Mouse (Mus musculus): Measurements from ENCODE around the gene Gbe1.

Gbe1 gene

GRCm38 (mm10) chr16:70313886-70314577, at the start of gene Gbe1:
Gene Gbe1 (plus strand): TSS chr16:70313949.
- peak; percentile 93 to 94 for DNase-seq

GRCm38 (mm10) chr16:70310691-70311090, 3.1 kb upstream of the Gbe1 start:
- DNase-seq: no peak

- DNase-seq: no peak
These were observed 258 bp upstream of the Gbe1 start for GRCm38 (mm10) chr16:70313496-70313885.

GRCm38 (mm10) chr16:70314578-70314930, 805 bp downstream of the Gbe1 start:
- DNase-seq: no peak

- DNase-seq: no peak
These were observed 1.5 kb downstream of the Gbe1 start for GRCm38 (mm10) chr16:70315261-70315660.

GRCm38 (mm10) chr16:70315862-70316390, 2.2 kb downstream of the Gbe1 start:
- DNase-seq: no peak

- DNase-seq: no peak
These were observed 5.6 kb downstream of the Gbe1 start for GRCm38 (mm10) chr16:70319388-70319787.

GRCm38 (mm10) chr16:70320612-70321280, 7.0 kb downstream of the Gbe1 start:
- no peak for DNase-seq

- DNase-seq: no peak
These were observed 12.7 kb downstream of the Gbe1 start for GRCm38 (mm10) chr16:70326339-70326948.

- DNase-seq: no peak
These were observed 14.8 kb downstream of the Gbe1 start for GRCm38 (mm10) chr16:70328566-70328965.

- DNase-seq: no peak
These were observed 15.3 kb downstream of the Gbe1 start for GRCm38 (mm10) chr16:70329036-70329435.

- DNase-seq: no peak
These were observed 15.7 kb downstream of the Gbe1 start for GRCm38 (mm10) chr16:70329471-70329870.

GRCm38 (mm10) chr16:70330007-70330406, 16.3 kb downstream of the Gbe1 start:
- DNase-seq: no peak

GRCm38 (mm10) chr16:70330626-70331275, 17.0 kb downstream of the Gbe1 start:
- no peak for DNase-seq

- no peak for DNase-seq
These were observed 21.1 kb downstream of the Gbe1 start for GRCm38 (mm10) chr16:70334812-70335211.

GRCm38 (mm10) chr16:70335472-70335871, 21.7 kb downstream of the Gbe1 start:
- DNase-seq: no peak

- no peak for DNase-seq
These were observed 23.9 kb downstream of the Gbe1 start for GRCm38 (mm10) chr16:70337661-70338060.

- DNase-seq: no peak
These were observed 30.7 kb downstream of the Gbe1 start for GRCm38 (mm10) chr16:70344496-70344895.

GRCm38 (mm10) chr16:70345607-70346006, 31.9 kb downstream of the Gbe1 start:
- peak; percentile 8 to 17 for DNase-seq

- no peak for DNase-seq
These were observed 36.3 kb downstream of the Gbe1 start for GRCm38 (mm10) chr16:70350011-70350410.

- DNase-seq: peak; percentile 64 to 70
These were observed 38.0 kb downstream of the Gbe1 start for GRCm38 (mm10) chr16:70351641-70352280.

GRCm38 (mm10) chr16:70352571-70352970, 38.8 kb downstream of the Gbe1 start:
- peak in 1 of 2 experiments; percentile 26 for DNase-seq

GRCm38 (mm10) chr16:70353058-70353457, 39.3 kb downstream of the Gbe1 start:
- peak; percentile 38 to 47 for DNase-seq

All from cerebellum, postnatal 10 days (tissue).